Comparison of ENCODE assay signal across 35 mouse cellular contexts in genomic region chr5:150561376-150561775, GRCm38 (mm10). TPM values are rescaled to one million over a fixed set of nuclear protein-coding genes. Genes with fewer than 3 reads are reported as not detected.
"Had no signal": no experiment of that assay in that cellular context is flagged by ENCODE, and none has a peak within 500 bp of the region (broad histone marks: within the 10 kb centered on the region; RNA-seq: fewer than 3 reads in every experiment).

No protein-coding gene starts in this region.

- H3K27me3 ChIP-seq: heart, embryonic 13.5 days; heart, embryonic 15.5 days; hindbrain, embryonic 12.5 days; kidney, embryonic 15.5 days; limb, embryonic 12.5 days had no signal

- H3K4me3 ChIP-seq: heart, adult 2 months; heart, embryonic 13.5 days; heart, embryonic 15.5 days; hindbrain, embryonic 10.5 days; hindbrain, embryonic 12.5 days; kidney, embryonic 15.5 days; limb, embryonic 10.5 days; limb, embryonic 12.5 days had no signal

- ATAC-seq: forebrain, postnatal 0 days; hindbrain, embryonic 16.5 days; inflammation-experienced regulatory T-cells, adult 6 months had no signal

- DNase-seq: forebrain, postnatal 0 days; gastrocnemius, postnatal 14 days; gastrocnemius, postnatal 36 days; heart, adult 2 months; heart, postnatal 4 days; kidney, adult 11 months; kidney, adult 2 months; kidney, adult 9 months; kidney, postnatal 14 days; kidney, postnatal 36 days; layer of hippocampus, adult 9-11 months; layer of hippocampus, postnatal 36 days; liver had no signal

- H3K4me2 ChIP-seq: heart, embryonic 11.5 days; heart, embryonic 13.5 days; heart, embryonic 15.5 days; hindbrain, embryonic 12.5 days; hindbrain, embryonic 14.5 days; kidney, embryonic 15.5 days; limb, embryonic 12.5 days; liver, embryonic 11.5 days had no signal

- H3K4me1 ChIP-seq: heart, embryonic 15.5 days; hindbrain, embryonic 12.5 days; kidney, embryonic 15.5 days; limb, embryonic 10.5 days; limb, embryonic 12.5 days had no signal

- H3K27ac ChIP-seq: heart, adult 2 months; heart, embryonic 13.5 days; heart, embryonic 15.5 days; hindbrain, embryonic 10.5 days; hindbrain, embryonic 12.5 days; hindbrain, embryonic 14.5 days; kidney, embryonic 15.5 days; kidney, postnatal 0 days; limb, embryonic 10.5 days; limb, embryonic 12.5 days had no signal

- H3K9me3 ChIP-seq: heart, embryonic 13.5 days; heart, embryonic 15.5 days; hindbrain, embryonic 10.5 days; hindbrain, embryonic 12.5 days; kidney, embryonic 15.5 days; limb, embryonic 10.5 days; limb, embryonic 12.5 days had no signal

- H3K9ac ChIP-seq: forebrain, postnatal 0 days; heart, embryonic 13.5 days; heart, embryonic 15.5 days; hindbrain, embryonic 12.5 days; hindbrain, embryonic 14.5 days; kidney, embryonic 15.5 days; limb, embryonic 12.5 days had no signal

RNA-seq across cellular contexts. Expression of gene Zar1l, which starts 43.4 kb away (rescaled TPM):
- total RNA-seq: gastrocnemius, adult 18-20 months; gastrocnemius, adult 8-10 months; gastrocnemius, postnatal 14 days; gastrocnemius, postnatal 36 days; heart, adult 2 months; heart, postnatal 25 days; heart, postnatal 4 days; layer of hippocampus, adult 18-20 months; layer of hippocampus, postnatal 14 days; layer of hippocampus, postnatal 36 days had no signal
- polyA plus RNA-seq: forebrain, postnatal 0 days; gonadal fat pad, adult 2 months; heart, adult 2 months; heart, embryonic 11.5 days; heart, embryonic 13.5 days; heart, embryonic 15.5 days; heart, postnatal 0 days; hindbrain, embryonic 10.5 days; hindbrain, embryonic 12.5 days; hindbrain, embryonic 14.5 days; hindbrain, embryonic 16.5 days; inflammation-experienced regulatory T-cells, adult 6 months; kidney, adult 2 months; kidney, embryonic 15.5 days; kidney, postnatal 0 days; large intestine, adult 2 months; limb, embryonic 10.5 days; limb, embryonic 12.5 days; limb, embryonic 14.5 days; liver, embryonic 11.5 days had no signal
